Mouse (Mus musculus) limb, embryonic 11.5 days (tissue): ENCODE data around the gene Gnptg. TPM values are rescaled to one million over a fixed set of nuclear protein-coding genes. Genes with fewer than 3 reads are reported as not detected.

Source experiments
- ATAC-seq: fragments of 200-750 bp; cut with Nextera tagmentation; 2 replicates; pipeline ENCODE4 v1.8.0; 2017; ENCODE audit warnings: low read depth; ENCODE audit not compliant: insufficient number of reproducible peaks, low FRiP score, low TSS enrichment
- DNase-seq: peaks from one replicate; pipeline ENCODE4 v3.0.0-alpha.2; 2015; ENCODE audit warnings: low spot score
- H3K27ac ChIP-seq: fragments of 300-500 bp; sonication (generic); replicated peaks from 2 replicates; pipeline ENCODE4 v1.5.1; 2014; ENCODE audit warnings: low read depth, mild to moderate bottlenecking, low read length
- H3K27me3 ChIP-seq: fragments of 300-500 bp; sonication (generic); 2 replicates; pipeline ENCODE4 v1.6.1; 2014; ENCODE audit warnings: mild to moderate bottlenecking, low read length, mixed read lengths; ENCODE audit not compliant: control insufficient read depth, insufficient read depth
- H3K36me3 ChIP-seq: fragments of 300-500 bp; sonication (generic); 2 replicates; pipeline ENCODE4 v1.6.1; 2014; ENCODE audit warnings: mild to moderate bottlenecking, low read length, moderate library complexity, mixed read lengths; ENCODE audit not compliant: control insufficient read depth, insufficient read depth
- H3K4me1 ChIP-seq: fragments of 300-500 bp; sonication (generic); 2 replicates; pipeline ENCODE4 v1.6.1; 2014; ENCODE audit warnings: low read length, mixed read lengths; ENCODE audit not compliant: control insufficient read depth, insufficient read depth
- H3K4me2 ChIP-seq: fragments of 300-500 bp; sonication (generic); 2 replicates; pipeline ENCODE4 v1.6.1; 2014; ENCODE audit warnings: low read depth, mild to moderate bottlenecking, moderate library complexity; ENCODE audit not compliant: severe bottlenecking
- H3K4me3 ChIP-seq: fragments of 300-500 bp; sonication (generic); 2 replicates; pipeline ENCODE4 v1.5.1; 2014; ENCODE audit warnings: low read depth, low read length
- H3K9ac ChIP-seq: fragments of 300-500 bp; sonication (generic); 2 replicates; pipeline ENCODE4 v1.6.1; 2014; ENCODE audit warnings: mild to moderate bottlenecking, low read length
- H3K9me3 ChIP-seq: fragments of 300-500 bp; sonication (generic); 2 replicates; pipeline ENCODE4 v1.6.1; 2016; ENCODE audit warnings: low read length; ENCODE audit not compliant: control insufficient read depth
- WGBS: fragments of 180-500 bp; shearing (Covaris S2); extraction: QIAGEN DNeasy Blood & Tissue Kit; methylation state at CpG from one replicate; pipeline ENCODE4 v1.1.7; 2014; 5-methylcytosine and 5-hydroxymethylcytosine counted together
- microRNA-seq: library from miRNA; unstranded; fragments of <30 nt; microRNA quantifications from one replicate; pipeline ENCODE4, GENCODE M21; 2016
- polyA plus RNA-seq: library from polyadenylated mRNA; unstranded; fragments of >200 nt; fragmentation: Nextera tagmentation; extraction: Ambion mirVana; gene quantifications from 2 replicates; pipeline ENCODE4 v1.2.1, GENCODE M21; 2014

Gnptg gene
- polyA plus RNA-seq, 1 experiment from 2014 or later, result 28.3 TPM

- no peaks in the 10 kb centered on the region; the same call in 1 of the 2 replicates for H3K36me3 ChIP-seq
- ATAC-seq, result peak; percentile 55; the same call in 1 of the 2 replicates
- DNase-seq, result peak; percentile 81
- H3K27ac ChIP-seq, result peak within 1 kb of the TSS; percentile 80
- peaks cover 12% of the 10 kb centered on the region for H3K4me1 ChIP-seq
- peak within 1 kb of the TSS; percentile 87 for H3K9ac ChIP-seq
- no peaks in the 10 kb centered on the region for H3K9me3 ChIP-seq
- whole genome bisulfite sequencing, result under 1% methylated on average over 101 of the region's 104 CpGs
- no peaks in the 10 kb centered on the region for H3K27me3 ChIP-seq
- peak within 1 kb of the TSS; percentile 84 for H3K4me2 ChIP-seq
- peak within 1 kb of the TSS; percentile 90 for H3K4me3 ChIP-seq
Measured at GRCm38 (mm10) chr17:25188150-25189031, 51.5 kb downstream of the Gnptg start, which contains the start of gene Unkl. Gene Unkl (plus strand): TSS chr17:25188397.

DNA sequence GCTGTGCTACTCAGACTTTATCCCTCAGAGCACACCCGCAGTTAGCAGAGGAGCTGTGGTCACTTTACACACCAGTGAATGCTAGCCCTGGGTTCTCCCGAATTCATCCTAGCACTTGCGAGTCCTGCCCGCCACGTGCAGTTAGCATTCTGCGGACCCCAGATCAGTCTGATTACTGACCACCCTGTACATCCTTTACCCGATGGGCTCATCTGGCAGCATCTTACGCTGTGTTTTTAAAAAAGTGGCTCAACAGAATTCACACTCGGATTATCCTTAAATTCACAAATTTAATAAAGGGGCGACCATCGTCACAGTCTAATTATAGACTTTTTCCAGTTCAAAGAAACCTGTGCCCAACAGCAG lies 52.2 kb downstream of the Gnptg start:
- no peak for DNase-seq
- Histone ChIP-seq H3K9ac (peak overlapping the region; percentile 87; the same call in 1 of the 2 replicates), H3K27me3 (no peaks in the 10 kb centered on the region), H3K27ac (peak overlapping the region; percentile 80), H3K9me3 (no peaks in the 10 kb centered on the region), H3K4me3 (peak overlapping the region; percentile 90), H3K4me2 (peak overlapping the region; percentile 84), H3K36me3 (no peaks in the 10 kb centered on the region), H3K4me1 (peaks cover 12% of the 10 kb centered on the region)
- no peak for ATAC-seq
- 8% methylated on average over 11 of the region's 11 CpGs for WGBS

DNA sequence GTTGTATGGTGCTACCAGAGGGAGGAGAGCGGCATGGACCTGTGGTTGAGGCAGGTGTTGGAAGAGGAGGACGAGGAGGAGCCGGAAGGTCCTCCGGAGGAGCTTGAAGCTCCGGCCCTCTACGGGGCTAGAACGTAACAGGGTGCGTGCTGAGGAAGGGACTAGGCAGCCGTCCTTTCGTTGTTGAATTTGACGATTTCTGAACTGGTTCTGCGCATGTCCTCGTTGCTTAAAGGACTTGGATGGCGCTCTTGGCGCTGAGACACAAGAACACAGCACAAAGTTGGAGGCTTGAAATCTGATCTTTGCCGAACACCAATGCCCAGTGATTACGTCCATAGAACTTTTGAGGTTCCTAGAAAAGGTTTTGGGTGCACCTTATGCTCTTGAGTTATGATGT lies 55.0 kb downstream of the Gnptg start:
- Histone ChIP-seq H3K36me3 (no peaks in the 10 kb centered on the region), H3K9ac (peak overlapping the region; percentile 81), H3K4me2 (peak overlapping the region; percentile 98), H3K27me3 (no peaks in the 10 kb centered on the region), H3K9me3 (no peaks in the 10 kb centered on the region), H3K27ac (no peak overlapping the region), H3K4me3 (peak overlapping the region; percentile 89), H3K4me1 (peaks cover 12% of the 10 kb centered on the region)
- 6% methylated on average over 17 of the region's 17 CpGs for WGBS
- ATAC-seq (no peak), DNase-seq (no peak)

DNA sequence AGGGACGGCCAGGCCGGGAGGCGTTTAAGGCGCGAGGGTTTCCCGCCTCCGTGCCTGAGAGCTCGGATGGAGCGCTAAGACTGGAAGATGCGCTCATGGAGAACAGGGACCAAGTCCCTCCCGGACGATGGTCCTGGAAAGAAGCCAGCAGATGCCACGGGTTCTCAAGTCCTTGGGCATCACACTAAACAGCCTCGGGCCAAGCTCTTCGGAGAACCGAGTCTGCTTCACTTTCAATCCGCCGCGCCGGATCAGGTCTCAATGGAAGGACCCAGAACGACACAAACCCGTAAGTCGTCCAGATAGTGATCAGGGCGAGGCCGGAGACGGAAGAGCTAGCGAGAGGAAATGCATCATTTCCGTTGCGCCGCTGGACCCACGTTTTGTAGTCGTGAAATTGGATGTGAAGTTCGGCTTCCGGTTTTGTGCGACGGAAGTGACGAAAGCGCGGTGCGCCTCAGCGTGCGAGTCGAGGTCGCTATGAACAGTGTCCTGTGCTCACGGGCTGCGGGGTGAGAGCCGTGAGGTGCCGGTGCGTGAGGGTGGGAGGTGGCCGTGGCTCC lies 55.7 kb downstream of the Gnptg start, which contains the start of gene BC003965:
Gene BC003965 (plus strand): TSS at position 426 of the 563 bp plus-strand sequence.
- H3K36me3 ChIP-seq, result no peaks in the 10 kb centered on the region
- DNase-seq (peak; percentile 100), ATAC-seq (peak; percentile 71; the same call in 1 of the 2 replicates)
- under 1% methylated on average over 50 of the region's 50 CpGs for WGBS
- peak within 1 kb of the TSS; percentile 89 for H3K9ac ChIP-seq
- H3K27ac ChIP-seq, result peak within 1 kb of the TSS; percentile 83
- peak within 1 kb of the TSS; percentile 98 for H3K4me2 ChIP-seq
- no peaks in the 10 kb centered on the region for H3K27me3 ChIP-seq
- H3K9me3 ChIP-seq, result no peaks in the 10 kb centered on the region
- H3K4me1 ChIP-seq, result peaks cover 9% of the 10 kb centered on the region
- peak within 1 kb of the TSS; percentile 89 for H3K4me3 ChIP-seq

Small RNA genes within 50 kb of the gene (microRNA-seq; reads per million reads assigned to microRNA genes)
- not detected for gene Mir3547

Other genes starting within 250 kb of the Gnptg start
- gene Cramp1l, start 224.3 kb downstream of the Gnptg start, polyA plus RNA-seq, result 13.0 and 14.6 TPM in 2 replicates
- 21.0 and 24.0 TPM in 2 replicates for gene Ift140, start 224.0 kb downstream of the Gnptg start, polyA plus RNA-seq
- 9.7 and 10.8 TPM in 2 replicates for gene Tmem204, start 156.5 kb downstream of the Gnptg start, polyA plus RNA-seq
- 28.8 and 35.8 TPM in 2 replicates for gene Telo2, start 124.2 kb downstream of the Gnptg start, polyA plus RNA-seq
- 0.17 TPM in 1 of 2 replicates, not detected in the other for gene Ptx4, start 119.4 kb downstream of the Gnptg start, polyA plus RNA-seq
- gene Clcn7, start 106.7 kb downstream of the Gnptg start, polyA plus RNA-seq, result 20.6 and 21.0 TPM in 2 replicates
- not detected in 2 replicates for gene Ccdc154, start 77.7 kb downstream of the Gnptg start, polyA plus RNA-seq
- gene Gm38655, start 64.7 kb downstream of the Gnptg start, polyA plus RNA-seq, result not detected in 2 replicates
- gene BC003965, start 55.6 kb downstream of the Gnptg start, polyA plus RNA-seq, result 31.6 and 32.7 TPM in 2 replicates
- gene Unkl, start 51.7 kb downstream of the Gnptg start, polyA plus RNA-seq, result 4.8 and 5.8 TPM in 2 replicates
- gene Tsr3, start within 50 bp of the Gnptg start, polyA plus RNA-seq, result 63.8 and 66.1 TPM in 2 replicates
- gene Baiap3, start 16.2 kb upstream of the Gnptg start, polyA plus RNA-seq, result 0.71 and 0.88 TPM in 2 replicates
- 922 and 923 TPM in 2 replicates for gene Ube2i, start 34.5 kb upstream of the Gnptg start, polyA plus RNA-seq
- not detected in 2 replicates for gene Prss34, start 58.3 kb upstream of the Gnptg start, polyA plus RNA-seq
- gene Prss28, start 68.5 kb upstream of the Gnptg start, polyA plus RNA-seq, result not detected in 2 replicates
- not detected in 2 replicates for gene Prss29, start 78.5 kb upstream of the Gnptg start, polyA plus RNA-seq
- gene Tpsab1, start 105.4 kb upstream of the Gnptg start, polyA plus RNA-seq, result not detected in 2 replicates
- not detected in 2 replicates for gene Tpsb2, start 126.2 kb upstream of the Gnptg start, polyA plus RNA-seq
- gene Tpsg1, start 129.1 kb upstream of the Gnptg start, polyA plus RNA-seq, result 0.41 and 0.63 TPM in 2 replicates
- 5.5 TPM in 2 replicates for gene Cacna1h, start 193.7 kb upstream of the Gnptg start, polyA plus RNA-seq
- gene Tekt4, start 214.5 kb upstream of the Gnptg start, polyA plus RNA-seq, result not detected in 2 replicates